Mouse (Mus musculus): ENCODE results near the gene Tmem270. TPM values are rescaled to one million over a fixed set of nuclear protein-coding genes. Genes with fewer than 3 reads are reported as not detected.
"Not testable (repeated sequence)": the region's sequence is repeated elsewhere in the genome, so short reads cannot be mapped to it uniquely, and the experiment has no call there.

The Tmem270 gene
- polyA plus RNA-seq, 1 experiment from 2014 or later: not detected

- Histone ChIP-seq H3K4me1 (no peaks in the 10 kb centered on the region), H3K9me3 (no peaks in the 10 kb centered on the region), H3K4me3 (no peak overlapping the region), H3K4me2 (replicated peaks) (no peak overlapping the region), H3K27ac (no peak overlapping the region), H3K36me3 (no peaks in the 10 kb centered on the region), H3K27me3 (peaks cover 23% of the 10 kb centered on the region), H3K9ac (no peak overlapping the region)
- ATAC-seq (ENCODE audit: insufficient number of reproducible peaks, insufficient read depth, low FRiP score, low TSS enrichment): no peak
- WGBS: 79% methylated on average over 14 of the region's 14 CpGs
These were observed 35.1 kb upstream of the Tmem270 start for GRCm38 (mm10) chr5:134941472-134942209.

- H3K27me3 ChIP-seq; H3K4me2 ChIP-seq (replicated peaks); H3K4me1 ChIP-seq; H3K27ac ChIP-seq; ATAC-seq (ENCODE audit: insufficient number of reproducible peaks, insufficient read depth, low FRiP score, low TSS enrichment); H3K9me3 ChIP-seq; H3K9ac ChIP-seq; H3K4me3 ChIP-seq; H3K36me3 ChIP-seq: not testable (repeated sequence)
- 86% methylated on average over 5 of the region's 7 CpGs for WGBS
These were observed 33.0 kb upstream of the Tmem270 start for GRCm38 (mm10) chr5:134939554-134939953.

GRCm38 (mm10) chr5:134939069-134939468 lies 32.5 kb upstream of the Tmem270 start:
- no peaks in the 10 kb centered on the region for H3K9me3 ChIP-seq
- H3K4me3 ChIP-seq: no peak overlapping the region
- no peak for ATAC-seq (ENCODE audit: insufficient number of reproducible peaks, insufficient read depth, low FRiP score, low TSS enrichment)
- H3K9ac ChIP-seq: no peak overlapping the region
- H3K4me2 ChIP-seq (replicated peaks): no peak overlapping the region
- WGBS: 73% methylated on average over 3 of the region's 3 CpGs
- peaks cover 3% of the 10 kb centered on the region; the same call in 1 of the 2 replicates for H3K36me3 ChIP-seq
- H3K27me3 ChIP-seq: no peaks in the 10 kb centered on the region
- no peak overlapping the region for H3K27ac ChIP-seq
- no peaks in the 10 kb centered on the region for H3K4me1 ChIP-seq

GRCm38 (mm10) chr5:134936626-134937185 lies 30.2 kb upstream of the Tmem270 start:
- no peak overlapping the region for H3K4me2 ChIP-seq (replicated peaks)
- no peak overlapping the region for H3K9ac ChIP-seq
- ATAC-seq (ENCODE audit: insufficient number of reproducible peaks, insufficient read depth, low FRiP score, low TSS enrichment): no peak
- H3K27me3 ChIP-seq: no peaks in the 10 kb centered on the region
- H3K9me3 ChIP-seq: no peaks in the 10 kb centered on the region
- H3K36me3 ChIP-seq: peaks cover 4% of the 10 kb centered on the region; the same call in 1 of the 2 replicates
- H3K4me3 ChIP-seq: no peak overlapping the region
- 74% methylated on average over 6 of the region's 6 CpGs for WGBS
- no peaks in the 10 kb centered on the region for H3K4me1 ChIP-seq
- H3K27ac ChIP-seq: no peak overlapping the region

- no peaks in the 10 kb centered on the region for H3K9me3 ChIP-seq
- H3K4me3 ChIP-seq: no peak overlapping the region
- no peak overlapping the region for H3K27ac ChIP-seq
- H3K36me3 ChIP-seq: peaks cover 4% of the 10 kb centered on the region; the same call in 1 of the 2 replicates
- ATAC-seq (ENCODE audit: insufficient number of reproducible peaks, insufficient read depth, low FRiP score, low TSS enrichment): no peak
- no peak overlapping the region for H3K9ac ChIP-seq
- 91% methylated on average over 6 of the region's 6 CpGs for whole genome bisulfite sequencing
- H3K27me3 ChIP-seq: no peaks in the 10 kb centered on the region
- H3K4me2 ChIP-seq (replicated peaks): no peak overlapping the region
- no peaks in the 10 kb centered on the region for H3K4me1 ChIP-seq
These were observed 29.5 kb upstream of the Tmem270 start for GRCm38 (mm10) chr5:134936051-134936450.

- H3K9ac ChIP-seq: no peak overlapping the region
- no peak overlapping the region for H3K4me3 ChIP-seq
- H3K27ac ChIP-seq: no peak overlapping the region
- no peak for ATAC-seq (ENCODE audit: insufficient number of reproducible peaks, insufficient read depth, low FRiP score, low TSS enrichment)
- H3K36me3 ChIP-seq: peaks cover 4% of the 10 kb centered on the region; the same call in 1 of the 2 replicates
- no peak overlapping the region for H3K4me2 ChIP-seq (replicated peaks)
- no peaks in the 10 kb centered on the region for H3K27me3 ChIP-seq
- no peaks in the 10 kb centered on the region for H3K9me3 ChIP-seq
- 89% methylated on average over 3 of the region's 3 CpGs for WGBS
- H3K4me1 ChIP-seq: no peaks in the 10 kb centered on the region
These were observed 28.1 kb upstream of the Tmem270 start for GRCm38 (mm10) chr5:134934666-134935065.

GRCm38 (mm10) chr5:134933686-134934085 lies 27.2 kb upstream of the Tmem270 start:
- H3K4me1 ChIP-seq; H3K4me3 ChIP-seq; H3K4me2 ChIP-seq (replicated peaks); H3K9me3 ChIP-seq; H3K27me3 ChIP-seq; H3K27ac ChIP-seq; H3K9ac ChIP-seq; ATAC-seq (ENCODE audit: insufficient number of reproducible peaks, insufficient read depth, low FRiP score, low TSS enrichment); H3K36me3 ChIP-seq: not testable (repeated sequence)
- WGBS: 88% methylated on average over 5 of the region's 5 CpGs

- WGBS: 94% methylated on average over 8 of the region's 8 CpGs
- peak overlapping the region; percentile 78; the same call in 1 of the 2 replicates for H3K4me2 ChIP-seq (replicated peaks)
These were observed 26.7 kb upstream of the Tmem270 start for GRCm38 (mm10) chr5:134933281-134933680.

GRCm38 (mm10) chr5:134932903-134933276 lies 26.4 kb upstream of the Tmem270 start:
- H3K4me3 ChIP-seq: peak overlapping the region; percentile 71
- H3K9me3 ChIP-seq: no peaks in the 10 kb centered on the region
- H3K4me1 ChIP-seq: no peaks in the 10 kb centered on the region
- WGBS: 45% methylated on average over 9 of the region's 9 CpGs
- peak overlapping the region; percentile 78 for H3K4me2 ChIP-seq (replicated peaks)
- peaks cover 4% of the 10 kb centered on the region; the same call in 1 of the 2 replicates for H3K36me3 ChIP-seq
- H3K27me3 ChIP-seq: no peaks in the 10 kb centered on the region
- H3K27ac ChIP-seq: no peak overlapping the region
- ATAC-seq (ENCODE audit: insufficient number of reproducible peaks, insufficient read depth, low FRiP score, low TSS enrichment): no peak
- peak overlapping the region; percentile 80 for H3K9ac ChIP-seq

More at GRCm38 (mm10) chr5:134933281-134933680, 26.7 kb upstream of the Tmem270 start:
- Histone ChIP-seq H3K27ac (no peak overlapping the region), H3K4me1 (no peaks in the 10 kb centered on the region), H3K4me3 (no peak overlapping the region), H3K36me3 (peaks cover 4% of the 10 kb centered on the region; the same call in 1 of the 2 replicates), H3K9me3 (no peaks in the 10 kb centered on the region), H3K9ac (no peak overlapping the region), H3K27me3 (no peaks in the 10 kb centered on the region)
- no peak for ATAC-seq (ENCODE audit: insufficient number of reproducible peaks, insufficient read depth, low FRiP score, low TSS enrichment)

GRCm38 (mm10) chr5:134932179-134932902 lies 25.8 kb upstream of the Tmem270 start, which contains the start of gene Mettl27:
TSS of gene Mettl27 (plus strand) at chr5:134932368.
- WGBS: under 1% methylated on average over 41 of the region's 41 CpGs
- Histone ChIP-seq H3K36me3 (peaks cover 4% of the 10 kb centered on the region; the same call in 1 of the 2 replicates), H3K4me1 (no peaks in the 10 kb centered on the region), H3K4me2 (replicated peaks) (peak within 1 kb of the TSS; percentile 78), H3K9ac (peak within 1 kb of the TSS; percentile 80), H3K27me3 (no peaks in the 10 kb centered on the region), H3K4me3 (peak within 1 kb of the TSS; percentile 71), H3K27ac (0 out of 2 replicates have a peak within 1 kb of the TSS, but pooled peaks have one; percentile 50), H3K9me3 (no peaks in the 10 kb centered on the region)
- peak; percentile 86 for ATAC-seq (ENCODE audit: insufficient number of reproducible peaks, insufficient read depth, low FRiP score, low TSS enrichment)

- Histone ChIP-seq H3K36me3 (peaks cover 4% of the 10 kb centered on the region; the same call in 1 of the 2 replicates), H3K27ac (no peak overlapping the region), H3K4me1 (no peaks in the 10 kb centered on the region), H3K4me3 (no peak overlapping the region), H3K9me3 (no peaks in the 10 kb centered on the region), H3K27me3 (no peaks in the 10 kb centered on the region), H3K4me2 (replicated peaks) (no peak overlapping the region), H3K9ac (no peak overlapping the region)
- ATAC-seq (ENCODE audit: insufficient number of reproducible peaks, insufficient read depth, low FRiP score, low TSS enrichment): no peak
- 93% methylated on average over 2 of the region's 2 CpGs for WGBS
These were observed 23.5 kb upstream of the Tmem270 start for GRCm38 (mm10) chr5:134929988-134930387.

Measured in embryonic facial prominence, embryonic 12.5 days (tissue).